Mouse (Mus musculus) layer of hippocampus, adult 9-11 months (tissue): Measurements from ENCODE around the gene Gm10271.

Experiments
- DNase-seq: peaks from one replicate; pipeline ENCODE4 v3.0.0; 2022

Gene Gm10271

DNA sequence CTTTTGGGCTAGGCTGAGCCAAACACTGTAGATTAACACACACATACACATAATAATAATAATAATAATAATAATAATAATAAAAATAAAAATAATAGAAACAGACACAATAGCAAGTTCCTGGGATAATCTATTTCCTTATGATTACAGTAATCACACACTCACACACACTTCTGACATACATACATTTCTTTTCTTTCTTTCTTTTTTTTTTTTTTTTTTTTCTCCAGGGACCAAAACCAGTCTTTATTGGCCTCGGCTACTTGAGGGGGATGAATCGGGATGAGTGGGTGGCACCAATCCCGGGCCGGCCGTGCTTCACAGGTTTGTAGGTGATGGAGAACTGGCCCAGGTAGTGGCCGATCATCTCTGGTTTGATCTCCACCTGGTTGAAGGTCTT lies at the start of gene Gm10271:
TSS of gene Gm10271 (minus strand) at position 101 of the 400 bp plus-strand sequence.
- DNase-seq: no peak

DNA sequence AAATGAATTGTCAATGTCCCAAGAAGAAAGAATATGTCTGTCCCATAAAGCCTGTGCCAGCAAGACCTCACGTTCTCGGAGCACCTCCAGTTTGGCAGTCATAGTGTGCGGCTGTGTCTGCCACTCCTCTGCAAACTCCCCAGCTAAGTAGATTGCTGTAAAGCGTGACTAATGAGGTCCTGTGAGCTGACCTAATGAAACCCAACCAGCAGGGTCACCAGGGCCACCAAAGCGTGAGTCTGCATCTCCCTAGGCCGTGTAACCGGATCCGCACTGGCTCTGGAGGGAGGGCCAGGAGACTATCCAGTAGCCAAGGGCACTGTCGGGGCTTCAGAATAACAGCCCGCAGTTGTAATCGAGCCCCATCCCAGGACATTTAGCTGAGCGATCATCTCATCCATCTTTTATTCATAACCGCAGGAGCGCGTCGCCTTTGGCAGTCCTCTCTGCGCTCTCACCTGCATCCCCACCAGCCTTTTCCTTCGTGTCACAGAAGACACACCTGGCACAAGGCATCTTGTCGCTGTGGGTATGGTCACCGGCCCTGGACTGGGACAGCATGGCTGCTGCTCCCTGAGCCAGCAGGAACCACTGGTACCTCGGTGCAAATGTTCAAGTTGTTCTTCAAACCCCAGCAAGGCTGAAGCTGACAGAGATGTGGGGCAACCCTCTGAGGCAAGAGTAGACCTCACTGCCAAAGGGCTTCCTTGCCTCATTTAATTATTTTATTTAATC lies 48.8 kb upstream of the Gm10271 start:
- no peak for DNase-seq

GRCm38 (mm10) chr10:117018281-117018840 lies 46.0 kb upstream of the Gm10271 start:
- no peak for DNase-seq

DNA sequence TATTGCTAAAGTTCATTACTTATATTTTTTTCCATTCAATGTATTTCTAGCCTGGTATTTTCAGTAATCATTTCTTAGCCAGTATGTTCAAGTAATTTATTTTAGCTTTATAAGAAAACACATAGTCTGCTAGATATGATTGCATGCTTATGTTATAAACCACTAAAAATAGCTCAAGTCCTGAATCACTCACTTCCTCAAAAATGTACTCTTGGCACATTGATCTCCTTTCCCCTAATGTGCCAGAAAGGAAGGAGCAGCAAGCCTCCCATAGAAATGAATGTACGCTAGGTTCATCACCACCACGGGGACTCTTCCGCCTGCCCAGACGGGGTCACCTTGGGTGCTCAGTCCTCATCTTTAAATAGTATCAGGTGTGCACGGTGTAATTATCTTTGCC lies 42.2 kb upstream of the Gm10271 start:
- DNase-seq: no peak

DNA sequence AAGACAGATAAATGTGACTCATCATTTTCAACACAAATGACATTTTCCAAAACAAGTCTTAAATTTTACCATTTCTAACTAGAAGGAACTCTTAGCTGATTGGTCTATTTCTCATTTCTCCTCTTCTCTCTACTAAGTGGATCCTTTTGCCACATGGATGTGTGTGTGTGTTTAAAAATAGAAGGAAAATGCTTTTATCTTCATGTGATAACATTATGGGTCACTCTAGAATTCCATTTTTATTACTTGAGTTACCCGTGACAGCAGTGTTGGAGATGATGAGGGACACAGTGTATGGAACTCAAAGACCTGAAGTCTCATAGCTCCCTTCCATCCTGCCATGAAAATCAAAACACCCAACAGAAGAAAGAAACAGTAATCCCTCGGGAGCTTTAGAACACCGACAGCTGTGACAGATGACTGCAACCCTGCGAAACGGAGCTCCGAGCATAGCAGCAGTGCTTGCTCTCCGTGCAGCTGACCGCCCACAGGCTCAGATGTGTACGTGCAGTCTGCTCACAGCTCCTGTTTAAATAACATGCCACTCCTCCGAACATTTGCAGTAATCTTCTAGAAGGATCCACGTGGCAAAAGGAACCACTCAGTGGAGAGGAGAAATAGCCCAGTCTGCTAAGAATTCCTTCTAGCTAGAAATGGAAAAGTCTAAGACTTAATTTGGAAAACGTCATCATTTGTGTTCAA lies 41.4 kb upstream of the Gm10271 start:
- DNase-seq: peak; percentile 76

GRCm38 (mm10) chr10:117011047-117011446 lies 38.6 kb upstream of the Gm10271 start:
- no peak for DNase-seq

DNA sequence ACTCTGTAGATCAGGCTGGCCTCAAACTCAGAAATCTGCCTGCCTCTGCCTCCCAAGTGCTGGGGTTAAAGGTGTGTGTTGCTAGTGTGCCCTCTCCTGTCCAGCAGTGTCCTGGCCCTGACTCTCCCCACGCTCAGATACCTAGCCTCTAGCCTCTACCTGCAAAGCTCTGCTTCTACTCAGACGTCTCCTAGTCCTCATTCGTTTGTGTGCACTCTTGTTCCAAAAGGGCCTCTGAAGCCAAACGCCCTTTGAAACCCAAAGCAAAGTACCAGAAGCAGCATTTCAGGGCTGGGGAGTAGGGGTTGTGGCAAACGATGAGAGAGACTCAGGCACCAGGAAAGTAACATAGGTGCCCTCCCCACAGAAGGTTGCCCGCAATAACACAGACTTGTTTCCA lies 37.3 kb upstream of the Gm10271 start:
- no peak for DNase-seq

DNA sequence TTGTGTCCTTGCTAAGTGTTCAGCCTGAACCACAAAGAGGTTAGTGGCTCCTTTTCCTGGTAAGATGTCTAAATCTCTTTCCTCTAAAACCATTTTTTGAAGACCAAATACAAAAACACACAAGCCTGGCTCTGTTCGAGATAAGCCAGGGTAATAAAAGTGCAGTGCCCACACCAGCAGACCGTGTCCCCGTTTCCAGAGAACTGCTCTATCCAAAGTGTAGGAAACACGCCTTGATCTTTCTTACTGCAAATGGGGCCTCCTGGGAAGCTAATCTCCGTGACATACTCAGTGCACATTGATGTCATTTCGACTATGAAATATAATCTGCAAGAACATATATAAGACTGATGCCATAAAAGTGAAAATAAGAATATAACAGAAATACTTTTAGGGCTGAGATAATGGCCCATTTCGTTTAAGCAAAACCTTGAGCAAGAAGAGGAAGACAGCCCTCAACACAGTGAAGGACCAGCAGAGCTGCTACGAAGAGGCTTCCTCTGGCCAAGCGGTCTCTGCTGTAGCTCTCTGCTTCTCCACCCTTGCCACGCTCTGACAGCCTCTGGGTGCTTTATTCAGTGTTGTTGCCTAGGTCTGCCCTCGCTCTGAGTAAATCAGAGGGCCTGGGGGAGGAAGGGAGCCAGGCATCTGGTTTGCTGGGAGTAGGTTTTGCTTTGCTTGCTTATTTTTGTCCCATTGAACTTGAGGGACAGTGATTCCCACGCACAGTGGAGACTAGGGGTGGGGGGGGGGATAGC lies 33.5 kb upstream of the Gm10271 start:
- DNase-seq: no peak

- no peak for DNase-seq
Measured at GRCm38 (mm10) chr10:117004695-117005094, 32.3 kb upstream of the Gm10271 start.

DNA sequence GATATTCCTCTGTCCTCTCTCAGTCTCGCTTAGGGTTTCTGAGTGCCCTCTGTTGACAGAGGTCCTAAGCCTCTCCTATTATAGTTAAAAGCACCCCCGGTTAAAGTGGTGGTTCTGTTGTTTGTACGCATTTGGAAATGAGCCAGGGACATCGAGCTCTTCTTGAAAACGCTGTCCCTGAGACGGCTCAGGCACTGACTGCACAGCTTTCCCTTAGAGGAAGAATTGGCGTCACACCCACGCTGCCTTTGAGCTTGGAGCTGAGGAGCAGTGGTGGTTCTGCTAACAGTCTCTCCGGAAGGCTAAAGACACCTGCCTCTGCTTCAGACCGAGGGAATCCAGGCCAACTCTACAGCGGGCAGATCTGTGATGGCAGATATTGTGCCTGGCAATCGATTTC lies 28.6 kb upstream of the Gm10271 start:
- peak; percentile 29 for DNase-seq

GRCm38 (mm10) chr10:116998716-116999455 lies 26.5 kb upstream of the Gm10271 start:
- DNase-seq: no peak

- DNase-seq: no peak
Measured at GRCm38 (mm10) chr10:116996236-116996600, 23.8 kb upstream of the Gm10271 start.

DNA sequence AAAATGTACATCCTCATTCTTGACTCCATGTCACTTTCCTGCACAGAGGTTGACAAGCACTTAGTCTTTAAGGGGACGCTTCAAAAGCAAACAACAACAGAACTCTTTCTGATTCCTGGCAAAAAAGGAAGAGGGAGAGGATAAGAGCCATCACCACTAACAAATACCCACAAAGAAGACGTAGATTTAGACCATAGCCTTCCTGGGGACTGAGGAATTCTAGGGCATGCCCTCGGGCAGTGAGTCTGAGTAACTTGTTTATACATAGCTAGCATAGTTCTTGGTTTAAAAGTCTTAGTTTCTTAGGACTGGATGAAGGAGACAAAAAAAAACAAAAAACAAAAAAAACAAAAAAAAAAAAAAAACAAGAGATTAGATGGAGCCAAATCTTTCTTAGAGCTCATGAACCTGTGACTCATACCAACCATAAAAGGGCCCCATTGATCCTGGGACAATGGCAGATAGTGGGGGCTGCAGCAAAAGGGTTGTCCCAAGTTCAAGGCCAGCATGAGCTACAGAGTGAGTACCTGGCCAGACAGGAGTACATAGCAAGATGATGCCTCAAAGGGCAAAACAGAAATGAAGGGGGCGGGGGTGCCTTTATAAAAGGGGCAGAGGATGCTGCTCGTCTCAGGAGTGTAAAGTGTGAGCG lies 23.3 kb upstream of the Gm10271 start:
- no peak for DNase-seq

DNA sequence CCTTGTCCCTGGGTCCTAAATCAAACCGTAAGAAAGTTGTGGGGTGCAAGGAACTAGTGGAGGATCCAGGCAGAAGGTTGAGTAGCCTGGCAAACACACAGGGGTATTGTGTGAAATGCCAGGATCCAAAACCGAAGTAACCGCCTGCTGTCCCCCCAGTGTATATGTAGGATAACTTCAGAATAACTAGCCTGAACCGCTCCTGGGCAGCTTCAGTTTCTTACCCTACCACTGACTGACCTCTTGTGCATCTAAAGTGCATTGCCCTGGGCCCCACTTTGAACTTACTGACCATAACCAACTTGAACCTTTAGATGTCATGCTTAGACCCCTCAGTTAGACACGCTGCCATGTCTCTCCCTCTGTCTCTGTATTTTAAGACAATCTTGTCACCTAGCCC lies 22.8 kb upstream of the Gm10271 start:
- DNase-seq: no peak

DNA sequence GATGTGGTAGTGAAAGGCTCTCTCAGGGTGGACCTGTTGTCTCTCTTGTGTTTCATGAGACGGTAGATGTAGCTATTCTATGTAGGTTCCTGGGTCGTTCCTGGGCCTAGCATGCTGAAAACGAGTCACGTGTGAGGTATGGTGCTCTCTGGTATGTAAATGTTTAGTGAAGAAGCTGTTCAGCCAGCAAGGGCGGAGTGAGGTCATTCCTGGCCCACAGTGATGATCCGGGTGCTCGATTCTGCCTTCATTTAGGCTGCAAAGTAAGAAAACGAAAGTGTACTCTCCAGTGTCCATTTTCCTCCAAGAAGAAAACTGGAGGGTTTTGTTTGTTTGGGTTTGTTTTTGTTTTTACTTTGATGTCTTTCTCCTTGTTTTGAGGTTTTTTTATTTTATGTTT lies 21.6 kb upstream of the Gm10271 start:
- DNase-seq: no peak

DNA sequence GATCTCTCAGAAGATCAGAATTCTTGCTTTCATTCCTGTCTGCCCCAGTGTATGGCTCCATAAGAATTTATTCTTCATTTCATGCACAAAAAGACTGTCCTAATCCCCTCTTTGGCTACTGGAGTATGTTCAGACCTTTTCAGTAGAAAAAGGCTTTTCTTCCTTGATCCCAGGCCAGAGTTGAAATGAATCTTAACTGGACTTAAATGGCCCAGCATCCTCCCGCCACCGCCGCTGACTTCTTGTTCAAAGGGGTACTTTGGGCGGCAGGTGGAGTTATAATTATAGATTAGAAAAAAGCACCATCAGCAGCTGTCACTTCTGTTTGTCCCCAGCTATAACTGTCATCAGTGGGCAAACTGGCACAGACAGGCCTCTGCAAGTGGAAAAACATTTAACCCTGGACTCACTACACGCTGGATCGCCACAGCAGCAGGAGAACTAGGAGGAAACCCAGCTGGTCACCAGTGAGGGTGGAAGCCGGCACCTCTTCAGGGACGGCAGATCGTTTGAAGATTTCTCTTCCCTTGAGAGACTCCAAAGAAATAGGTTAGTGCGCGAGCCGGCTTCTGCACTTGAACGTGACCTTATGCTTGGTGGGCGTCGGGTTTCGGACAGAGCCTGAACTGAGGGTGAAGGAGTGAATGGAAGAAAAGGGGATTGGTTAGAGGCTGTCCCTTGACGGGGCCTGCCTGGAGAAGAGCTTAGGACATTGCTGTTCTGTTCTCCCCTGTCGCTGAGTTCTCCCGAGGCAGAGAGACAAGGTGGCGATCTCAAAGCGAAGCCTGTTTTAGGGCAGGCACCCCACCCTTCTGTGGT lies 14.1 kb upstream of the Gm10271 start, which contains the start of gene Best3:
TSS of gene Best3 (plus strand) at position 51 of the 819 bp plus-strand sequence.
- no peak for DNase-seq

DNA sequence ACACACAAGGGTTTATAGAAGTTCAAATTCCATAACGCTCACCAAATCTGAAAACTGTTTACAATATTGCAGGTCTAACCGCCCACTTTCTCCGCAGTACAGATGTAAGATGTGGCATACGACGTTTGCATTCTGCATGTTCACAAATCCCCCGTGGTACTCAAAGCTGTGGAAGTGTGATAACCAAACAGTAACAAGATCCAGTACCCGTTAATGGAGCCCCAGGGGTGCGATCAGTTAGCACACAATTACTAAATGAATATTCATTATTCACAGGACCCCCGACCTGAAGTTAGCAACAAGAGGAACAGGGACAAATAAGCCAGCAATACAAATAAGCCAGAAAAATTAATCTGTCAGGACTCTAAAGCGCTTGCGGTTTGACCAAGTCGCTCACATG lies 12.4 kb upstream of the Gm10271 start:
- DNase-seq: no peak

DNA sequence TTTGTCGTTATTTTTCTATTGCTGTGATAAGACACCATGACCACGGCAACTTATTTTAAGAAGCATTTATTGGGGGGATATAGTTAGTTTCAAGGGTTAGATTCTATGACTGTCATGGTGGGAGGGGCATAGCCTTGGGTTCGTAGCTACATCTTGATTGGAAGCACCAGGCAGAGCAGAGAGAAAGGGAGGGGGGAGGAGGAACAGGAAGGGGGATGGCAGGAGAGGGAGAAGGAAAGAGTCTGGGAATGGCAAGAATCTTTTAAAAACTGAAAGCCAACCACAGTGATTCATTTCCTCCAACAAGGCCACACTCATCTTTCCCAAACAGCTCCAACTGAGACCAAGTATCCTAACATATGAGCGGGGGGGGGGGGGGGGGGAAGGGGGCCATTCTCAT lies 10.1 kb upstream of the Gm10271 start:
- DNase-seq: no peak

DNA sequence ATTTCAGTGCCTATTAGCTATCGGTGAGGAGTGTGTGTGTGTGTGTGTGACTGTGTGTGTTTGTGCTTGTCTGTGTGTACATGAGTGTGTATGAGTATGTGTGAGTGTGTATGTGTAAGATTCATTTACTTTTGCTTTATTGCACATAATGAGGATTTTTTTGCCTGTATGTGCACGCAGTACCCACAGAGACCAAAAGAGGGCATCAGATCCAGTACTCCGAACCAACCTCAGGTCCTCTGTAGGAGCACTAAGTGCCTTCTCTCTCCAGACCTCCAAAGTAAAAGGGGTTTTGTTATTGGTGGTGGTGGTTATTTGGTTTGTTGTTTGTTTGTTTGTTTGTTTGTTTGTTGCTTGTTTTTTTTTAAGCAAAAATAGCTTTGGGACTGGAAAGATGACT lies 8.5 kb upstream of the Gm10271 start:
- no peak for DNase-seq

DNA sequence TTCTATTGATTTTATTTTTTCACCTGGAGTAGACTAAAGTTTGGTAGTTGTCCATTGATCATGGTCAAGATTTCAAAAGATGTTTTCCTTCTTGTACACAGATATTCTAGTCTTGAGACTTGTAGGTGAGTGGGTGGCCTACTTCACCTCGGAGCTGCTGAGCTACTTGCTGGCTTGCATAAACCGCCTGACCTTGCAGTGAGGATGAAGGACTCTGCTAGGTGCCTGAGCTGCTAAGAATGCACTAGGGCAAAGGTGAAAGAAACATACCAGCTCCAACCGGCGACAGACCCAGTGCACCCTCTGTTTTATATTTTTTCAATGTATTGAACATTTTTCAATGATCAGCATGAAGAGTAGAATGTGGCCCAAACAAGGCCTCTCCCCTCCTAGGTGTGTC lies 7.9 kb upstream of the Gm10271 start:
- no peak for DNase-seq

GRCm38 (mm10) chr10:116978841-116979240 lies 6.4 kb upstream of the Gm10271 start:
- DNase-seq: no peak
